Mouse (Mus musculus): ENCODE measurements around the gene AA792892. TPM values are rescaled to one million over a fixed set of nuclear protein-coding genes. Genes with fewer than 3 reads are reported as not detected.

Gene AA792892
- not detected in 2 replicates for polyA plus RNA-seq (2012; ENCODE audit: low replicate concordance)

GRCm38 (mm10) chr5:94339449-94339848 lies at the start of gene AA792892:
TSS of gene AA792892 (plus strand) at chr5:94339749.

GRCm38 (mm10) chr5:94306696-94307095 lies 32.9 kb upstream of the AA792892 start, which contains the start of gene A430089I19Rik:
TSS of gene A430089I19Rik (minus strand) at chr5:94306796.

GRCm38 (mm10) chr5:94314135-94314534 lies 25.4 kb upstream of the AA792892 start, which contains the start of gene Gm6502:
TSS of gene Gm6502 (plus strand) at chr5:94314435.

Other genes starting within 250 kb of the AA792892 start
- not detected in 2 replicates for gene Gm3106, start 121.7 kb upstream of the AA792892 start, polyA plus RNA-seq (2012; ENCODE audit: low replicate concordance)
- not detected in 2 replicates for gene A430089I19Rik, start 33.0 kb upstream of the AA792892 start, polyA plus RNA-seq (2012; ENCODE audit: low replicate concordance)
- gene Gm6502, start 25.3 kb upstream of the AA792892 start, polyA plus RNA-seq (2012; ENCODE audit: low replicate concordance), result not detected in 2 replicates
- not detected in 2 replicates for gene Gm7682, start 106.0 kb downstream of the AA792892 start, polyA plus RNA-seq (2012; ENCODE audit: low replicate concordance)
- not detected in 2 replicates for gene Gm3139, start 186.5 kb downstream of the AA792892 start, polyA plus RNA-seq (2012; ENCODE audit: low replicate concordance)